Mouse (Mus musculus) embryonic fibroblast, embryonic 13.5 days (primary cell): Measurements from ENCODE around the gene Olfr654.

Experiments used
- CTCF ChIP-seq: IDR thresholded peaks from 2 replicates; pipeline ENCODE4 v1.5.1; 2011; ENCODE audit warnings: mild to moderate bottlenecking, control low read depth, low read length, moderate library complexity, borderline replicate concordance; ENCODE audit not compliant: insufficient read depth
- POLR2A ChIP-seq: IDR thresholded peaks from 2 replicates; pipeline ENCODE4 v1.6.1; 2011; ENCODE audit warnings: low read depth, mild to moderate bottlenecking, control low read depth, low read length, moderate library complexity

DNA sequence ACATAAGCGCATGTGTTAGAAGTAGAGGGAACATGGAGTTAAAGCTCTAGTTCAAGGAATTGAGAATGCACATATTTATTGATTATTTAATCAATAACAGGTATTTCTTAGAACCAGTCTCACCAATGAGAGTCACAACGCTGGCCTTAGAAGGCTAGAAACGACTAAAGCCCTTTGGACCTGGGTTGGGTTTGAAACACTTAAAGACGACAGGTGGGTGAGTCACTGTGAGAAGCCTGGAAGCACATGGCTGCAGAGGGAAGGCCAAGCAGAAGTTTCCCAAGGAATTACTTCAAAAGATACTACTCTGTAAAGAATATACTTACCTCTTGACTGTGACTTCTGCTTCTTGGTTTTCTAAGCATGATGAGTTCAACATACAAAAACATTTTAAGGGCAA is 6.0 kb upstream of the Olfr654 start:
- TF ChIP-seq POLR2A (no peak), CTCF (no peak)
